Mouse (Mus musculus) right cerebral cortex, adult 2 months (tissue): ENCODE data around the gene Aif1l.

Experiments used
- DNase-seq, 2 experiments: peaks; one replicate each; pipeline ENCODE4 v3.0.0; 2021 to 2022; ENCODE audit warnings: low spot score in 2 of 2

Gene Aif1l

DNA sequence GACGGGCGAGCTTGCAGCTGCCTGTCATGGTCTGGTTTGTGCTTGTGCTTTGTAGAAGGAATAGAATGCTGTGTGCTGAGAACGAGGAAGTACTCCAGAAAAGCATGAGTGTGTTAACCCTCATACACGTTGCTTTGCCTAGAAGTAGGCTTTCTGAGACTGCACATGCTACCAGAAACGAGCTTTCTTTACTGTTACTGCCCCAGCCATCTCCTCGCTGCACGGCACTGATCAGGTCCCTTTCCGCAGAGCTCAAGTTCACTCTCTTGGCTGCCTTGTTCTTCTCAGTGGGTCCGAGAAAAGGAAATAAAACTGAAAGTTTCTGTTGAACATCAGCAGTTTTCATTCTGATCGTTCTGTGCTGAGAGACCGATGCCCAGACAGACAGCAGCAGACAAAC lies 58.8 kb downstream of the Aif1l start:
- no peak for DNase-seq

- no peak for DNase-seq
Measured at GRCm38 (mm10) chr2:32019704-32020103, 69.8 kb downstream of the Aif1l start.

GRCm38 (mm10) chr2:32020229-32020628 lies 70.3 kb downstream of the Aif1l start:
- no peak for DNase-seq
